Mouse (Mus musculus) myocyte (in vitro differentiated cells): ENCODE measurements around the gene Cd5. TPM values are rescaled to one million over a fixed set of nuclear protein-coding genes. Genes with fewer than 3 reads are reported as not detected.

Experiments used
- H3K27me3 ChIP-seq: one replicate; pipeline ENCODE4 v1.6.1; 2011; ENCODE audit not compliant: control insufficient read depth, insufficient read depth, insufficient read length
- H3K36me3 ChIP-seq: one replicate; pipeline ENCODE4 v1.6.1; 2011; ENCODE audit not compliant: control insufficient read depth, insufficient read depth
- H3K4me2 ChIP-seq: one replicate; pipeline ENCODE4 v1.6.1; 2011; ENCODE audit warnings: low read depth, control low read depth
- H3K4me3 ChIP-seq: one replicate; pipeline ENCODE4 v1.5.1; 2011; ENCODE audit warnings: mild to moderate bottlenecking, control low read depth, moderate library complexity
- H3K79me2 ChIP-seq: one replicate; pipeline ENCODE4 v1.6.1; 2011; ENCODE audit not compliant: control insufficient read depth, insufficient read depth
- H3ac ChIP-seq: one replicate; pipeline ENCODE4 v1.6.1; 2011; ENCODE audit not compliant: control insufficient read depth, insufficient read length
- CEBPB ChIP-seq: IDR thresholded peaks from 2 replicates; pipeline ENCODE4 v1.6.1; 2011; ENCODE audit warnings: mild to moderate bottlenecking, moderate library complexity; ENCODE audit not compliant: poor library complexity, insufficient read depth, severe bottlenecking
- E2F4 ChIP-seq: IDR thresholded peaks from one replicate; pipeline ENCODE4 v1.6.1; 2011; ENCODE audit warnings: mild to moderate bottlenecking, control low read depth, moderate library complexity; ENCODE audit not compliant: insufficient read depth
- MAX ChIP-seq: IDR thresholded peaks from one replicate; pipeline ENCODE4 v1.6.1; 2011; ENCODE audit warnings: low read depth, mild to moderate bottlenecking, control low read depth
- MYOD1 ChIP-seq, 3 experiments: IDR thresholded peaks; one replicate each; pipeline ENCODE4 v1.6.1; 2011; ENCODE audit warnings: control low read depth in 2 of 3, low read depth in 2 of 3, mild to moderate bottlenecking in 2 of 3, moderate library complexity in 1 of 3; ENCODE audit not compliant: insufficient read length in 2 of 3, control insufficient read depth in 1 of 3
- MYOG ChIP-seq, 3 experiments: IDR thresholded peaks; one replicate each; pipeline ENCODE4 v1.6.1; 2011; ENCODE audit warnings: control low read depth in 2 of 3, low read depth in 2 of 3, mild to moderate bottlenecking in 2 of 3; ENCODE audit not compliant: insufficient read length in 2 of 3, control insufficient read depth in 1 of 3, insufficient read depth in 1 of 3
- POLR2A ChIP-seq: IDR thresholded peaks from one replicate; pipeline ENCODE4 v1.6.1; 2011; ENCODE audit warnings: low read depth, mild to moderate bottlenecking, control low read depth, moderate library complexity; ENCODE audit not compliant: insufficient read length
- POLR2AphosphoS2 ChIP-seq: IDR thresholded peaks from one replicate; pipeline ENCODE4 v1.6.1; 2011; ENCODE audit warnings: low read depth, control low read depth; ENCODE audit not compliant: insufficient read length
- REST ChIP-seq: IDR thresholded peaks from one replicate; pipeline ENCODE4 v1.6.1; 2011; ENCODE audit warnings: mild to moderate bottlenecking, control low read depth, moderate library complexity; ENCODE audit not compliant: insufficient read depth, insufficient read length
- SRF ChIP-seq: IDR thresholded peaks from one replicate; pipeline ENCODE4 v1.6.1; 2011; ENCODE audit warnings: low read depth; ENCODE audit not compliant: control insufficient read depth, insufficient read length
- TCF12 ChIP-seq: IDR thresholded peaks from one replicate; pipeline ENCODE4 v1.6.1; 2011; ENCODE audit warnings: mild to moderate bottlenecking, control low read depth; ENCODE audit not compliant: poor library complexity, insufficient read depth, severe bottlenecking
- TCF3 ChIP-seq: IDR thresholded peaks from one replicate; pipeline ENCODE4 v1.6.1; 2011; ENCODE audit warnings: low read depth, control low read depth; ENCODE audit not compliant: insufficient read length
- USF1 ChIP-seq: IDR thresholded peaks from one replicate; pipeline ENCODE4 v1.6.1; 2011; ENCODE audit warnings: low read depth, mild to moderate bottlenecking, control low read depth, moderate library complexity
- polyA plus RNA-seq: library from polyadenylated mRNA; unstranded; fragments of >200 nt; fragmentation: generic; extraction: Trizol; gene quantifications from one replicate; pipeline ENCODE4 v1.2.1, GENCODE M21; 2012; ENCODE audit warnings: missing spikeins

The Cd5 gene
- polyA plus RNA-seq, 1 experiment: not detected

GRCm38 (mm10) chr19:10707881-10708280, 30.9 kb downstream of the Cd5 start:
- Histone ChIP-seq H3K36me3 (peaks cover 10% of the 10 kb centered on the region), H3K79me2 (peaks cover 27% of the 10 kb centered on the region), H3ac (no peak overlapping the region), H3K4me3 (no peak overlapping the region), H3K27me3 (no peaks in the 10 kb centered on the region), H3K4me2 (no peak overlapping the region)
- TF ChIP-seq E2F4 (no peak), POLR2A (no peak), CEBPB (no peak), TCF12 (no peak), MYOD1 (IDR thresholded peaks at IDR 0.05; ENCODE audit: control insufficient read depth in 1 of 3, insufficient read length in 2 of 3, low read depth in 2 of 3) (no peak), SRF (no peak), MYOG (IDR thresholded peaks at IDR 0.05; ENCODE audit: control insufficient read depth in 1 of 3, insufficient read depth in 1 of 3, insufficient read length in 2 of 3, low read depth in 2 of 3) (no peak), MAX (no peak), REST (no peak), POLR2AphosphoS2 (no peak), USF1 (no peak), TCF3 (no peak)

GRCm38 (mm10) chr19:10707087-10707875, 31.5 kb downstream of the Cd5 start:
- Histone ChIP-seq H3K4me2 (no peak overlapping the region), H3K27me3 (no peaks in the 10 kb centered on the region), H3K4me3 (no peak overlapping the region), H3ac (no peak overlapping the region), H3K79me2 (peaks cover 33% of the 10 kb centered on the region), H3K36me3 (peaks cover 10% of the 10 kb centered on the region)
- no peak for TF ChIP-seq TCF3
- TF ChIP-seq REST: no peak
- no peak for TF ChIP-seq E2F4
- TF ChIP-seq MYOD1 (IDR thresholded peaks at IDR 0.05; ENCODE audit: control insufficient read depth in 1 of 3, insufficient read length in 2 of 3, low read depth in 2 of 3): peak in 1 of 3 experiments; percentile 44
- TF ChIP-seq USF1: no peak
- TF ChIP-seq POLR2AphosphoS2: no peak
- TF ChIP-seq MYOG (IDR thresholded peaks at IDR 0.05; ENCODE audit: control insufficient read depth in 1 of 3, insufficient read depth in 1 of 3, insufficient read length in 2 of 3, low read depth in 2 of 3): peak in 1 of 3 experiments; percentile 41

GRCm38 (mm10) chr19:10703470-10703869, 35.3 kb downstream of the Cd5 start:
- TF ChIP-seq TCF12: no peak
- no peak for TF ChIP-seq REST
- TF ChIP-seq USF1: no peak
- peak in 2 of 3 experiments; percentile 22 to 72 for TF ChIP-seq MYOD1 (IDR thresholded peaks at IDR 0.05; ENCODE audit: control insufficient read depth in 1 of 3, insufficient read length in 2 of 3, low read depth in 2 of 3)
- no peak for TF ChIP-seq MAX
- no peak for TF ChIP-seq SRF
- TF ChIP-seq POLR2A: no peak
- no peak for TF ChIP-seq POLR2AphosphoS2
- TF ChIP-seq TCF3: peak; percentile 27
- no peak for TF ChIP-seq E2F4
- TF ChIP-seq MYOG (IDR thresholded peaks at IDR 0.05; ENCODE audit: control insufficient read depth in 1 of 3, insufficient read depth in 1 of 3, insufficient read length in 2 of 3, low read depth in 2 of 3): peak in 2 of 3 experiments; percentile 54 to 84
- no peak for TF ChIP-seq CEBPB
- peaks cover 59% of the 10 kb centered on the region for H3K79me2 ChIP-seq
- H3ac ChIP-seq: no peak overlapping the region
- H3K36me3 ChIP-seq: no peaks in the 10 kb centered on the region
- H3K27me3 ChIP-seq: no peaks in the 10 kb centered on the region
- H3K4me3 ChIP-seq: no peak overlapping the region
- no peak overlapping the region for H3K4me2 ChIP-seq

- H3K36me3 ChIP-seq: no peaks in the 10 kb centered on the region
- H3K4me2 ChIP-seq: peak overlapping the region; percentile 43
- peaks cover 73% of the 10 kb centered on the region for H3K79me2 ChIP-seq
- no peak overlapping the region for H3K4me3 ChIP-seq
- H3K27me3 ChIP-seq: no peaks in the 10 kb centered on the region
- no peak overlapping the region for H3ac ChIP-seq
- no peak for TF ChIP-seq MYOG (IDR thresholded peaks at IDR 0.05; ENCODE audit: control insufficient read depth in 1 of 3, insufficient read depth in 1 of 3, insufficient read length in 2 of 3, low read depth in 2 of 3)
- no peak for TF ChIP-seq USF1
- no peak for TF ChIP-seq SRF
- no peak for TF ChIP-seq POLR2A
- no peak for TF ChIP-seq POLR2AphosphoS2
- TF ChIP-seq REST: no peak
- TF ChIP-seq TCF12: no peak
- TF ChIP-seq E2F4: no peak
- no peak for TF ChIP-seq MYOD1 (IDR thresholded peaks at IDR 0.05; ENCODE audit: control insufficient read depth in 1 of 3, insufficient read length in 2 of 3, low read depth in 2 of 3)
- TF ChIP-seq MAX: no peak
- TF ChIP-seq TCF3: no peak
- no peak for TF ChIP-seq CEBPB
Measured at GRCm38 (mm10) chr19:10702125-10702524, 36.7 kb downstream of the Cd5 start.
